Mouse (Mus musculus) heart, adult 2 months (tissue): ENCODE measurements around the gene Hoxc9. TPM values are rescaled to one million over a fixed set of nuclear protein-coding genes. Genes with fewer than 3 reads are reported as not detected.

Experiments used
- DNase-seq, 2 experiments: peaks; one replicate each; pipeline ENCODE4 v3.0.0; 2021
- H3K27ac ChIP-seq: fragments of 200-600 bp; 2 replicates; pipeline ENCODE4 v1.8.1; 2022
- H3K27me3 ChIP-seq: fragments of 200-500 bp; 2 replicates; pipeline ENCODE4 v1.6.1; 2012; ENCODE audit warnings: mild to moderate bottlenecking, low read length, inconsistent platforms, mixed read lengths; ENCODE audit not compliant: control insufficient read depth, insufficient read depth
- H3K36me3 ChIP-seq: fragments of 200-500 bp; 2 replicates; pipeline ENCODE4 v1.6.1; 2012; ENCODE audit warnings: low read length, inconsistent platforms; ENCODE audit not compliant: control insufficient read depth, insufficient read depth
- H3K4me1 ChIP-seq: fragments of 200-500 bp; 2 replicates; pipeline ENCODE4 v1.6.1; 2011; ENCODE audit warnings: low read length; ENCODE audit not compliant: control insufficient read depth, insufficient read depth
- H3K4me3 ChIP-seq: fragments of 200-600 bp; 2 replicates; pipeline ENCODE4 v1.8.1; 2022
- H3K79me2 ChIP-seq: fragments of 200-500 bp; replicated peaks from 2 replicates; pipeline ENCODE4 v1.6.1; 2012; ENCODE audit warnings: mild to moderate bottlenecking, inconsistent platforms, low read length, moderate library complexity, mixed read lengths; ENCODE audit not compliant: control insufficient read depth, insufficient read depth
- H3K9ac ChIP-seq: fragments of 200-500 bp; 2 replicates; pipeline ENCODE4 v1.6.1; 2012; ENCODE audit warnings: low read depth, mild to moderate bottlenecking, control low read depth, inconsistent platforms, low read length, mixed read lengths
- CTCF ChIP-seq: fragments of 200-600 bp; IDR thresholded peaks from 2 replicates; pipeline ENCODE4 v1.8.1; 2022; ENCODE audit warnings: antibody characterized with exemption, mild to moderate bottlenecking, moderate library complexity
- EP300 ChIP-seq: fragments of 200-500 bp; IDR thresholded peaks from 2 replicates; pipeline ENCODE4 v1.6.1; 2011; ENCODE audit warnings: low read depth, low read length, control low read depth; ENCODE audit not compliant: insufficient read depth
- POLR2A ChIP-seq: fragments of 200-500 bp; IDR thresholded peaks from 2 replicates; pipeline ENCODE4 v1.6.1; 2011; ENCODE audit warnings: mild to moderate bottlenecking, low read depth, low read length, control low read depth; ENCODE audit not compliant: insufficient read depth
- WGBS: fragments of 180-500 bp; shearing (Covaris S2); methylation state at CpG from one replicate; pipeline ENCODE4 v1.1.7; 2018; 5-methylcytosine and 5-hydroxymethylcytosine counted together
- intact Hi-C: fragments of 180-260 bp; cut with DNase I; formaldehyde crosslinking; loops from one replicate; pipeline ENCODE4 v1.15.1; 2025
- microRNA-seq, 2 experiments: library from miRNA; unstranded; fragments of <30 nt; microRNA quantifications; one replicate each; pipeline ENCODE4 v1.2.0; 2021
- polyA plus RNA-seq: library from polyadenylated mRNA; depleted of rRNA; stranded (reverse); fragments of >200 nt; gene quantifications from 2 replicates; pipeline ENCODE4 v1.2.3, GENCODE M21; 2012; rRNA removed
- total RNA-seq, 2 experiments: library from RNA; stranded (reverse); gene quantifications; 2 replicates each; pipeline ENCODE4 v1.2.3; 2021

The Hoxc9 gene
- total and polyA plus RNA-seq, 3 experiments, result not detected

DNA sequence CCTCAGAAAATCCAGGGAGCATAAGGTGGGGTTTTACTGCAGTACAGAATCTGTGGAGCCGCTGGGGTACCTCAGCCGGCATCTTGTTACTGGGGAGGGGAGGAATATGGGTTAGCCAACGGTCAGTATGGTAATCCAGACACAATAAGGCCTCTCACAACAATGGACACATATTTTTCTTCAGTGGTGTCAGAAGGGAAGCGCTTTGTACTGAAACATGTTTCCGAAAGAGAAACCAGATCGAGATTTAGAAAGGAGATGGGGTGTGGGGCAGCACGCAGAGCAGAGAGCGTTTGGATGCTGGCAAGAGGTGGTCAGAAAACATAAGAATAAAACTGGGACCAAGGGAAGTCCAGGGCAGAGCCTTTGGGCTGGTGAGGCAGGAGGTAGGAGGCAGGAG lies 53.9 kb downstream of the Hoxc9 start:
- H3K4me3 ChIP-seq, result no peak overlapping the region
- intact Hi-C loops, result no loop called here
- H3K9ac ChIP-seq, result no peak overlapping the region
- H3K27me3 ChIP-seq, result peaks cover 31% of the 10 kb centered on the region
- H3K4me1 ChIP-seq, result no peaks in the 10 kb centered on the region
- H3K36me3 ChIP-seq, result no peaks in the 10 kb centered on the region
- DNase-seq, result no peak
- H3K79me2 ChIP-seq, result no peaks in the 10 kb centered on the region
- TF ChIP-seq POLR2A (no peak), CTCF (no peak), EP300 (no peak)
- no peak overlapping the region for H3K27ac ChIP-seq
- 7% methylated on average over 8 of the region's 8 CpGs for WGBS

DNA sequence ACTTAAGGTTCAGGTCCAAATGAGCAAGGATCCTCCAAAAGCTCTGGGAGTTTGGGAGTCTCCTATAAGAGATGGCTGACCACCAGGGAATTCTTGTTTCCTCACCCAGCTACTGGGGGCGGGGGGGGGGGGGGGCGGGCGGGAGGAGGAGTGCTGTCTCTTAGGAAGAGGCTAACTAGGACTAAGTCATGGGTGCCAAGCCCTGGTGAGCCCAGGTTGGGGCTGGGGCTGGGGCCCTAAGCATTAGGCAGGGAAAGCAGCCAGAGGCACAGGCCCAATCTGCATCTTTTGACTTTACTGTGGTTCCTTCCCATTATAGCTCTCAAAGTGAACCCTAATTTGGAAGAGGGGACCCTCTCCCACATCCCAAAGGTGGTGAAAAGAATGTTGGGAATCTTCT lies 55.9 kb downstream of the Hoxc9 start:
- WGBS, result 0% methylated on average over 3 of the region's 3 CpGs
- H3K36me3 ChIP-seq, result no peaks in the 10 kb centered on the region
- no peak overlapping the region for H3K27ac ChIP-seq
- H3K9ac ChIP-seq, result no peak overlapping the region
- intact Hi-C loops, result no loop called here
- H3K4me1 ChIP-seq, result no peaks in the 10 kb centered on the region
- no peak for TF ChIP-seq CTCF
- no peak for TF ChIP-seq POLR2A
- TF ChIP-seq EP300, result no peak
- DNase-seq, result no peak
- H3K4me3 ChIP-seq, result no peak overlapping the region
- H3K27me3 ChIP-seq, result peaks cover 33% of the 10 kb centered on the region
- H3K79me2 ChIP-seq, result no peaks in the 10 kb centered on the region

DNA sequence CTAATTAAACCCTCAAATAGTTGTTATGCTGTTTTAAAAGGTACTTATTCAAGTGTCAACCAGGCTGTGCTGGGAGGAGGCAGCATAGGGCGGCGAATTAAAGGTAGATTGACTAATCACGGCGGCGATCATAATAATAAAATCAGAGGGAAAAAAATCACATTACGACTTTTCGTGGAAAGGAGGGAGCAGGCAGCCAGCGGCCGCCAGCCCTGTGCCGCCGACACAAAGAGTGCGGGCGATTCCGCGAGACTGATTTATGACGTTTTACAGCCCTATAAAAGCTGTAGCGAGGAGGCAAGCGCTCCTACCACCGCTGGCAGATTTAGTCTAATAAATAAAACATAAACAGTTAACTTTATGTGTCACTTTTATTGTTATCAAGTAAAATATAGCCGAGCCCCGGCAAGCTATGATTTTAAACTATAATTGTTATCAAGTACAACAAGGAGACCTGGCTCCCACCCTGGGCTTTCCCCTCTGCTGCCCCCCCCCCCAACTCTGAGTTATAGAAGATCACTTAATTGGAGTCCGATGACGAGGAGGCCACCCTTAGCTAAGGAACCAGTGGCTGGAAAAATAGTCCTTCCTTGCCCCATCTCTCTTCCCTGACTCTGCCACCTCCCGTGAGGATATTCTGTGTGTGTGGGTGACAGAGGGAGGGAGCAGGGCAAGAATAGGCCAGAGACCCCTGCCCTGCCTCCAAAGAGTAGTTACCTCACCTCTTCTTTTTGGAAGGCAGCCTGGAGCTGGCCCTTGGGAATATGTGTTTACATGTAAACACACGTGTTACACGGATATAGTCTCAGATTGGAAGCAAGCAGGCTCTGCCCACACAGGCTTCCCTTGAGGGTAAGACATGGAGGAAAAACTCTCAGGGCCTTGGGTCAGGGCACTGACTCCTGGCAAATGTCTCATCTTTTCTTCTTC lies 56.7 kb downstream of the Hoxc9 start:
- no peak overlapping the region for H3K9ac ChIP-seq
- TF ChIP-seq EP300, result no peak
- no peak for TF ChIP-seq CTCF
- no peak for TF ChIP-seq POLR2A
- H3K4me3 ChIP-seq, result no peak overlapping the region
- no peaks in the 10 kb centered on the region for H3K4me1 ChIP-seq
- intact Hi-C loops, result no loop called here
- H3K79me2 ChIP-seq, result no peaks in the 10 kb centered on the region
- 3% methylated on average over 26 of the region's 26 CpGs for WGBS
- DNase-seq, result no peak
- no peaks in the 10 kb centered on the region for H3K36me3 ChIP-seq
- H3K27me3 ChIP-seq, result peaks cover 30% of the 10 kb centered on the region
- H3K27ac ChIP-seq, result no peak overlapping the region

DNA sequence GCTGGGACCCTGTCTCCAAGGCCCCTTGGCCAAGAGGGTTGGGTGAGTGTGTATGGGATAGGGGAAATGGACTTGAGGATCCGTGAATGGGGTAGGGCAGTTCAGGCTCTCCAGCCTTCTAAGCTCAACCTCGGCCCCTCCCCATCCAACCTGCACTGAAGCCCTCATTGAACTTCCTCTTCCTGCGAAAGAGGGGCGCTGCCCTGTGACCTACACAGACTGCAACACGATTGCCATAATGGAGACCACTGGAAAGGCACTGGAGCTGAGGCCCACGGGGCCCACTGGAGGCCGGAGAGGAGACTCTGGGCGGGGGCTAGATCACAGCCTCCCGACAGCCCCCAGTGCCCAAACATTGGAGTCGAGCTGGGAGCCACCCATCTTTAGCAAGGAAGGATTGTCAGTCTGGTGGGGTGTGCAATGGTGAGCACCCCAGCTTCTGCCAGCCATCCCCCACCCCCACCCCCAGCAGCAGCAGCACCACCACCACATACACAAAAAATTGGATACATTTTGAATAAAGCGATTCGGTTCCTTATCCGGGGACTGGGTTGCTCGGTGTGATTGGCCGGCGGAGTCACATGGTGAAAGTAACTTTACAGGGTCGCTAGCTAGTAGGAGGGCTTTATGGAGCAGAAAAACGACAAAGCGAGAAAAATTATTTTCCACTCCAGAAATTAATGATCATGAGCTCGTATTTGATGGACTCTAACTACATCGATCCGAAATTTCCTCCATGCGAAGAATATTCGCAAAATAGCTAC lies 58.0 kb downstream of the Hoxc9 start:
- Histone ChIP-seq H3K36me3 (no peaks in the 10 kb centered on the region), H3K4me1 (no peaks in the 10 kb centered on the region), H3K27me3 (peaks cover 25% of the 10 kb centered on the region), H3K27ac (no peak overlapping the region), H3K4me3 (no peak overlapping the region), H3K79me2 (no peaks in the 10 kb centered on the region), H3K9ac (no peak overlapping the region)
- WGBS, result 1% methylated on average over 24 of the region's 24 CpGs
- no peak for DNase-seq
- intact Hi-C loops, result no loop called here
- no peak for TF ChIP-seq EP300
- no peak for TF ChIP-seq POLR2A
- TF ChIP-seq CTCF, result no peak

Small RNAs within 50 kb of the gene (microRNA-seq; reads per million reads assigned to microRNA genes)
- gene Mir196a-2 (1.2 to 18.0 reads per million in 2 experiments), gene Mir615 (1.2 to 3.9 reads per million in 2 experiments)

Other genes starting within 250 kb of the Hoxc9 start
- gene Hoxc13, start 55.3 kb upstream of the Hoxc9 start, total RNA-seq, result not detected
- gene Hoxc13, start 55.3 kb upstream of the Hoxc9 start, polyA plus RNA-seq, result not detected in 2 replicates
- gene Hoxc12, start 39.7 kb upstream of the Hoxc9 start, total RNA-seq, result not detected
- gene Hoxc12, start 39.7 kb upstream of the Hoxc9 start, polyA plus RNA-seq, result not detected in 2 replicates
- gene Hoxc11, start 22.0 kb upstream of the Hoxc9 start, total RNA-seq, result not detected
- not detected in 2 replicates for gene Hoxc11, start 22.0 kb upstream of the Hoxc9 start, polyA plus RNA-seq
- not detected for gene Hoxc10, start 9.6 kb upstream of the Hoxc9 start, total RNA-seq
- not detected in 2 replicates for gene Hoxc10, start 9.6 kb upstream of the Hoxc9 start, polyA plus RNA-seq
- gene Hoxc5, start 9.0 kb upstream of the Hoxc9 start, total RNA-seq, result not detected
- gene Hoxc5, start 9.0 kb upstream of the Hoxc9 start, polyA plus RNA-seq, result 0.20 TPM in 1 of 2 replicates, not detected in the other
- not detected for gene Hoxc8, start 14.2 kb downstream of the Hoxc9 start, total RNA-seq
- gene Hoxc8, start 14.2 kb downstream of the Hoxc9 start, polyA plus RNA-seq, result not detected in 2 replicates
- gene Hoxc6, start 21.8 kb downstream of the Hoxc9 start, total RNA-seq, result not detected
- gene Hoxc6, start 21.8 kb downstream of the Hoxc9 start, polyA plus RNA-seq, result not detected in 2 replicates
- gene Hoxc4, start 42.5 kb downstream of the Hoxc9 start, total RNA-seq, result not detected
- 0.10 TPM in 1 of 2 replicates, not detected in the other for gene Hoxc4, start 42.5 kb downstream of the Hoxc9 start, polyA plus RNA-seq
- gene Smug1, start 190.7 kb downstream of the Hoxc9 start, total RNA-seq, result 10 to 100 TPM; 13.9 to 15.2 TPM
- 13.3 and 13.9 TPM in 2 replicates for gene Smug1, start 190.7 kb downstream of the Hoxc9 start, polyA plus RNA-seq